Mouse (Mus musculus) myocyte (in vitro differentiated cells): ENCODE results near the gene Rps12-ps3.

Experiments
- MYOD1 ChIP-seq, 3 experiments: IDR thresholded peaks; one replicate each; pipeline ENCODE4 v1.6.1; 2011; ENCODE audit warnings: control low read depth in 2 of 3, low read depth in 2 of 3, mild to moderate bottlenecking in 2 of 3, moderate library complexity in 1 of 3; ENCODE audit not compliant: insufficient read length in 2 of 3, control insufficient read depth in 1 of 3
- POLR2A ChIP-seq: IDR thresholded peaks from one replicate; pipeline ENCODE4 v1.6.1; 2011; ENCODE audit warnings: low read depth, mild to moderate bottlenecking, control low read depth, moderate library complexity; ENCODE audit not compliant: insufficient read length
- POLR2AphosphoS2 ChIP-seq: IDR thresholded peaks from one replicate; pipeline ENCODE4 v1.6.1; 2011; ENCODE audit warnings: low read depth, control low read depth; ENCODE audit not compliant: insufficient read length
- SRF ChIP-seq: IDR thresholded peaks from one replicate; pipeline ENCODE4 v1.6.1; 2011; ENCODE audit warnings: low read depth; ENCODE audit not compliant: control insufficient read depth, insufficient read length
- TCF12 ChIP-seq: IDR thresholded peaks from one replicate; pipeline ENCODE4 v1.6.1; 2011; ENCODE audit warnings: mild to moderate bottlenecking, control low read depth; ENCODE audit not compliant: poor library complexity, insufficient read depth, severe bottlenecking
- USF1 ChIP-seq: IDR thresholded peaks from one replicate; pipeline ENCODE4 v1.6.1; 2011; ENCODE audit warnings: low read depth, mild to moderate bottlenecking, control low read depth, moderate library complexity

- TF ChIP-seq POLR2A, result no peak
- TF ChIP-seq TCF12, result no peak
- no peak for TF ChIP-seq USF1
- no peak for TF ChIP-seq MYOD1 (IDR thresholded peaks at IDR 0.05; ENCODE audit: control insufficient read depth in 1 of 3, insufficient read length in 2 of 3, low read depth in 2 of 3)
- TF ChIP-seq SRF, result no peak
- no peak for TF ChIP-seq POLR2AphosphoS2
Observed at GRCm38 (mm10) chr19:59289042-59289441, 33.0 kb upstream of the Rps12-ps3 start.
